Mouse (Mus musculus) adrenal gland, adult 18-20 months (tissue): ENCODE data around the gene Gm14214. TPM values are rescaled to one million over a fixed set of nuclear protein-coding genes. Genes with fewer than 3 reads are reported as not detected.

Experiments
- DNase-seq, 2 experiments: peaks; one replicate each; pipeline ENCODE4 v3.0.0; 2021 to 2022; ENCODE audit warnings: low spot score in 2 of 2
- total RNA-seq, 2 experiments: library from RNA; stranded (reverse); gene quantifications; 1 replicate in 1 of 2; 2 replicates in 1 of 2; pipeline ENCODE4 v1.2.3; 2021

The Gm14214 gene
- total RNA-seq, 2 experiments from 2014 or later: not detected

GRCm38 (mm10) chr2:154732503-154733141, 37.2 kb downstream of the Gm14214 start:
- DNase-seq: no peak

DNA sequence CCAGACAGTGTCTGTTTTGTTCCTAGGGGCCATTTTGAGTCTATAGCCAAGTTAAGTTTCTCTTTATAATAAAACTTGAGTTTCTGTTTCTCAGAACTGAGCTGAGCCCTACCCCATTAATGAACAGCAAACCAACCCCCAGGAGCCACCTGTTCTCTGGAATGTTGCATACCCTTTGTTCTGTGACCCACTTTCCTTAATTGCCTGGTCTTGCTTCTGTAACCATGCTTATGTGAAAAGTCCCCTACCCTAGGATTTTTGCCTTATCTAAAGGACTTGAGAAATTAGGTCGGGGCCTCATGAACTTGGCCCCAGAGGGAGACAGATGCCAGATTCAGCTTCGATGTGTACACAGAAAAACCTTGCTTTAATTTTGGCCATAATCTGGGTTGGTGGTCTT, 37.9 kb downstream of the Gm14214 start:
- no peak for DNase-seq

GRCm38 (mm10) chr2:154730841-154731240, 39.0 kb downstream of the Gm14214 start:
- DNase-seq: no peak

DNA sequence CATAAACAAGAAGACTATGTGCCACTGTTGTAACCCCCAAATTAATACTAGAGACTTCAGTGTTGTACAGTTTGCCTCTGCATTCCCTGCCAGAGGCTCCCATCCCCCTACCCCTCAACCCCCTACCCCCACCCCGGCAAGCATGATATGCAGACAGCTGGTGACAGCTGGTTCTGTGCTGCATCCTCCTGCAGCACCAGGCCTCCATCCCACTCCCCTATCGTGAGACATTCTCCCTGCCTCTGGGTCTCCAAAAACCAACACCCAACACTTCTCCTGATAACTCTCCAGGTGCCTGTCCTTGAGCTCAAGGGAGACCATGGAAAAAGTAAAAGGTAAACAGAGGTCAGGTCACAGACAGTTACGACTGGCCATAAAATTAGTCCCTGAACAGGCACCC, 40.1 kb downstream of the Gm14214 start:
- DNase-seq: no peak

- no peak for DNase-seq
Observed at GRCm38 (mm10) chr2:154723473-154723872, 46.4 kb downstream of the Gm14214 start.

DNA sequence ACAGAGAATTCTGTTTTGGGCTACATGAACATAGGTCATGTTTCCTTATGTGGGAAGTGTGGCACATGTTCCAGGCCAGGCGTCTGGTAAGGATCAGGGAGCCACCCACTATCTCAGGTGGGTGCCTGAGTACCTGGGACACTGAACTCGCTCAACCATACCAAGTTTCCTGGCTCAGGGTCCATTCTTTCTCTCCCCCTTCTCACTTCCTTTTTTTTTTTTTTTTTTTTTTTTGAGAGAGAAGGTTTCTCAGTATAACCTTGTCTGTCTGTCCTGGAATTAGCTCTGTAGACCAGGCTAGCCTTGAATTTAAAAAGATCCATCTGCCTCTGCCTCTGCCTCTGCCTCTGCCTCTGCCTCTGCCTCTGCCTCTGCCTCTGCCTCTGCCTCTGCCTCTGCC, 49.5 kb downstream of the Gm14214 start:
- no peak for DNase-seq

Other genes with a start within 250 kb of the Gm14214 start
- gene 1700003F12Rik, start 222.9 kb downstream of the Gm14214 start, total RNA-seq: under 1 TPM in 1 of 2 experiments, not detected in 1; 0.46 TPM
- gene Actl10, start 218.3 kb downstream of the Gm14214 start, total RNA-seq: under 1 TPM in 1 of 2 experiments, not detected in 1; 0.19 TPM
- 1 to 10 TPM in 1 of 2 experiments, under 1 TPM in 1; 0.86 to 1.6 TPM for gene Necab3, start 211.1 kb downstream of the Gm14214 start, total RNA-seq
- 1 to 10 TPM; 7.5 to 8.9 TPM for gene E2f1, start 200.1 kb downstream of the Gm14214 start, total RNA-seq
- gene Pxmp4, start 166.3 kb downstream of the Gm14214 start, total RNA-seq: 10 to 100 TPM; 30.1 to 33.9 TPM
- 1 to 10 TPM; 3.8 TPM for gene Zfp341, start 156.7 kb downstream of the Gm14214 start, total RNA-seq
- gene 4930519P11Rik, start 156.6 kb downstream of the Gm14214 start, total RNA-seq: not detected
- 100 to 1,000 TPM; 206 to 285 TPM for gene Chmp4b, start 118.3 kb downstream of the Gm14214 start, total RNA-seq
- gene Raly, start 21.1 kb upstream of the Gm14214 start, total RNA-seq: 100 to 1,000 TPM; 190 to 194 TPM
- gene a, start 21.4 kb upstream of the Gm14214 start, total RNA-seq: not detected
- 100 to 1,000 TPM; 117 to 152 TPM for gene Eif2s2, start 122.9 kb upstream of the Gm14214 start, total RNA-seq
- 1 to 10 TPM; 2.1 to 6.0 TPM for gene Gm14226, start 248.2 kb upstream of the Gm14214 start, total RNA-seq